Mouse (Mus musculus) G1E (cell line): ENCODE measurements around the gene Tmem50a.

Experiments used
- CTCF ChIP-seq: IDR thresholded peaks from 2 replicates; pipeline ENCODE4 v1.5.1; 2012; ENCODE audit warnings: low read depth, low read length, inconsistent platforms, mixed read lengths
- GATA1 ChIP-seq: IDR thresholded peaks from 2 replicates; pipeline ENCODE4 v1.6.1; 2012; ENCODE audit warnings: borderline replicate concordance, low read length, inconsistent platforms, mixed read lengths
- GATA2 ChIP-seq: IDR thresholded peaks from 2 replicates; pipeline ENCODE4 v1.6.1; 2012; ENCODE audit warnings: low read depth, low read length, inconsistent platforms, borderline replicate concordance

GRCm38 (mm10) chr4:134897256-134897655 lies 17.6 kb downstream of the Tmem50a start:
- TF ChIP-seq CTCF (no peak), GATA1 (no peak), GATA2 (no peak)
